Mouse (Mus musculus) C2C12 (cell line): ENCODE measurements around the gene Nms.

Experiments used
- CEBPB ChIP-seq: IDR thresholded peaks from one replicate; pipeline ENCODE4 v1.6.1; 2011; ENCODE audit warnings: low read depth, mild to moderate bottlenecking, control low read depth, moderate library complexity
- CTCF ChIP-seq: IDR thresholded peaks from one replicate; pipeline ENCODE4 v1.5.1; 2011; ENCODE audit not compliant: control insufficient read depth, insufficient read depth, insufficient read length
- FOSL1 ChIP-seq: IDR thresholded peaks from one replicate; pipeline ENCODE4 v1.8.0; 2011; ENCODE audit warnings: mild to moderate bottlenecking, low read length; ENCODE audit not compliant: poor library complexity, insufficient read depth, severe bottlenecking
- MAX ChIP-seq: IDR thresholded peaks from one replicate; pipeline ENCODE4 v1.6.1; 2011; ENCODE audit warnings: mild to moderate bottlenecking, control low read depth
- MYOD1 ChIP-seq: IDR thresholded peaks from one replicate; pipeline ENCODE4 v1.6.1; 2011; ENCODE audit warnings: low read depth; ENCODE audit not compliant: control insufficient read depth, insufficient read length

GRCm38 (mm10) chr1:38972986-38973592 is 34.1 kb downstream of the Nms start:
- no peak for TF ChIP-seq FOSL1
- no peak for TF ChIP-seq CTCF
- TF ChIP-seq MAX: no peak
- TF ChIP-seq CEBPB: no peak
- TF ChIP-seq MYOD1: no peak
